Mouse (Mus musculus): ENCODE data around the gene Dusp23.

The Dusp23 gene

GRCm38 (mm10) chr1:172623599-172623998 lies 9.2 kb downstream of the Dusp23 start:
- no peak for DNase-seq (ENCODE audit: low read depth, low spot score)

DNA sequence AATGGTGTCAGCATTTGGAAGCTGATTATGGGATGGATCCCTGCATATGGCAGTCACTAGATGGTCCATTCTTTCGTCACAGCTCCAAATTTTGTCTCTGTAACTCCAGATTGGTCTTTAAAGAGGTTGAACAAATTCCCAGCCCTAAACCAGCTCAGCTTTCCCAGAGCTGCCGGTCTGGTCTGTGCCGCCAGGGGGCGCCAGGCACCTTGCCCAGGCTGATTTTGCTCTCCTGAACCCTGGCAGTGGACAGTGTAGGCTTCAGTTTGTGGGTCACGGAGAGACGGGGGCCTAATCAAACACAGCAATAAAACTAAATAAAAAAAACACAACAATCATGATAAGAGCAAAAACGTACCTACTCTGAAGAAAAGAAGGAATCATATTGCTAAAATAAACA lies 13.5 kb downstream of the Dusp23 start:
- peak; percentile 52 for DNase-seq (ENCODE audit: low read depth, low spot score)

GRCm38 (mm10) chr1:172618141-172618540 lies 14.6 kb downstream of the Dusp23 start:
- DNase-seq (ENCODE audit: low read depth, low spot score): no peak

DNA sequence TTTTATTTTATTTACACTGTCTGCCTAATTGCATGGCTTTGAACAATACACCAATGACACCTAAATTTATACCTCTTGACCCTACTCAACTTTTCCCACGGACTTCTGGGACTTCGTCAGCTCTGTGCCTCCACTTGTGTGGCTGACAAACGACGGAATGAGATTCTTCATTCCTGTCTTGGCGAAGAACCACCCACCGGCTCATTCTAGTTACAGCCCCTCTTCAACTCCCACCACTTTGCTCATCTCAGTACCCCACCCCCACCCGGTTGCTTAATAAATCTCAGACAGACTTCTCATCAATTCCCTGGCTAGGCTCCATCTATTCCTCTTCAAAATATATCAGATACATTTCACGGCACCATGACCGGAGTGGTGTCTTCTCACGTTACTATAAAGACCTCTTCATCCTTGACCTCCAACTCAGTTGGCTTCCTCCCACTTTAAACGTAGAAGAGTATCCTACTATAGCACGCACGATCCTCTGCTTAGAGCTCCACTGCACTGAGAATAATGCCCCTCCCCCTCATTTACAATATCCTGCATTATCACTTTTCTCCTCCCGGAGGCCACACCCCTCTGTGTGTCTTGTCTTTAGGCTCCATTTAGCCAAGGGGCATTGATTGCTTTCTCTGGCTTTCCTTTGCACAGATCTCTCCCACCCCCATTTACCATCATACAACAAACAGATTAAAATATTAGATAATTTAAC lies 15.2 kb downstream of the Dusp23 start:
- DNase-seq (ENCODE audit: low read depth, low spot score): no peak

DNA sequence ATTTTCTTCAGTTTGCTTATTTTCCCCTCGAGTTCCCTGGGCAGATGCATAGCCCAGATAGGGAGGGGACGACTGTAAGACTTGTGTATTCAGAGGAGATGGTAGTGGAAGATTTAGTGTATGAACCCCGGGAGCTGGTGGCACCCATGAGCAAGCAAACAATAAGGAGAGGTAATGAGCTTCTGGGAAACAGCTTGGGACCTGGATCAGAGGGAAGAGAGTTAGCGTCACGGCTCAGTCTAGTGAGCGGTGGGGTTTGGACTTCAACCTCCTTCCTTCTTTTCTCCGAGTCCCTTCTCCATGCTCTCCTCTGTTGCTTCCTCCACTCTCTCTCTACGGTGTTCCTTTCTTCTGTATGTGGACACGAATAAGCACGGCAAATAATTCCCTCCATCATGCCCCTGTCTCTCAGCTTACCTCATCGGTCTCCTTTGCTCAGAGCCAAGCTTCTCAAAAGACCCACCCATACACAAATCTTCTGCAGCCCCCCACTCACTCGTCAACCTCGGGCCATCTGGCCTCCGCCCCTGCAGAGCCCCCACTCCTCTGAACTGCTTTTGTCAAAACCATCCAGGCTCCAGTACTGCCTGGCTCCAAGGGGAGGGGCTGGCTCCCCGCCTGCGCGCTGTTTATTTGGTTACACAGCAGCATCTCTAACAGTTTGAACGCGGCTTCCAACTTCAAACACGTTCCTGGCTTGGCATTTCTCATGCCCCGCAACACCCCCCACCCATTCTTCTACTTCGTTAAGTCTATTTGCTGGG lies 16.0 kb downstream of the Dusp23 start:
- DNase-seq (ENCODE audit: low read depth, low spot score): no peak

DNA sequence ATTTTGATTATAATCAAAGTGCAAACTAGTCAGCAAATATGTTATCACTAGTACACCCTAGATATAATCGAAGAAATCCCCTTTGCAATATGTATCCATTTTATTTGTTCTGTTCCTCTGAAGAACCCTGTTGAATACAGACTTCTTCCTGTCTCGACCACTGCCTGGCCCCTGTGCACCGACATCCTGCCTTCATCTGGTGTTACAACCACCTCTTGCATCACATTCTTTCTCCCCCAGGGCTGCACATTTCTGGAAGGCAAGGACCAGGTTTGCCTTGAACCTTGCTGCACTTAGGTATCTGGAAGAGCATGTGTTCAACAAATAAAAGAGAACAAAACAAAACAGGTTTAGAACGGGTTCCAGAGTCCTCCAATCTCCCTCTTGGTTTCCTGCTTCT lies 17.4 kb downstream of the Dusp23 start:
- DNase-seq (ENCODE audit: low read depth, low spot score): no peak

DNA sequence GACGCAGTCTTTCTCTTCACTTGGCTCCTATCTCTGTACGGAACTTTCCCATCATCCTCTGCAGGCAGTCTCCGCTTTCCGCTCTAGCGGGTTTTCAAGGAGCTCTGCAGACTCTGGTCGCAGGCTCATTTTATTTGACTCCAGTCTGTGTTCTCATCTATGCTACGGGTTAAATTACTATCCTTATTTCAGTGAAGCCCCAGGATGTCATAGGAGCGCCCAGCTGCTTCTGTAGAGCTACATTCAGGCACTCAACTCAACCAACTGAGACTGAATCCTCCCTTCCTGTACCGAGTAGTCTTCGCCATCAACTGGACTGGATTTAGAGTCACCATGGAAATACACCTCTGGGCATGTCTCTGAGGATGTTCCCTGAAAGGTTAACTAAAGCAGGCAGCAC lies 18.1 kb downstream of the Dusp23 start:
- DNase-seq (ENCODE audit: low read depth, low spot score): no peak

- DNase-seq (ENCODE audit: low read depth, low spot score): peak; percentile 55
These were observed 20.0 kb downstream of the Dusp23 start for GRCm38 (mm10) chr1:172612745-172613144.

DNA sequence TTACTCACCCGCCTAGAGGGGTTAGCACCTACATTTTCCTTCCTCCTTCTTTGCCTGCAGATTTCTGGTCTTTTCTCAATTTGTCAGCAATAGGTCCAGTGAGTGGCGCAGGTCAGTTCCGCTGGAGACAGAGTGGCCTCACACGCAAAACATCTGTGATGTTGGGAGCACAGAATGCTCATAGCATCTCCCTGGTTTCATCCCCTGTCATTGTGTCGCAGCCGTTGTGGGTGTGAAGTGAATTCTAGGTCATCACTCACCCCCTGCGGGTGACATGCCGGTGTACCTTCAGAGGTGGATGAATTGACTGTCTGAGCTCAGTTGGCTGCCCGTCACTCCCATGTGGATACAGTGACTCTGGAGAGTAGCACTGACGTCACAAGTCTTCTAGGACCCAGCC lies 21.5 kb downstream of the Dusp23 start:
- no peak for DNase-seq (ENCODE audit: low read depth, low spot score)

- no peak for DNase-seq (ENCODE audit: low read depth, low spot score)
These were observed 30.4 kb downstream of the Dusp23 start, which contains the start of gene Fcrl6 for GRCm38 (mm10) chr1:172602326-172602725. Fcrl6 (minus strand) TSS chr1:172602551.

DNA sequence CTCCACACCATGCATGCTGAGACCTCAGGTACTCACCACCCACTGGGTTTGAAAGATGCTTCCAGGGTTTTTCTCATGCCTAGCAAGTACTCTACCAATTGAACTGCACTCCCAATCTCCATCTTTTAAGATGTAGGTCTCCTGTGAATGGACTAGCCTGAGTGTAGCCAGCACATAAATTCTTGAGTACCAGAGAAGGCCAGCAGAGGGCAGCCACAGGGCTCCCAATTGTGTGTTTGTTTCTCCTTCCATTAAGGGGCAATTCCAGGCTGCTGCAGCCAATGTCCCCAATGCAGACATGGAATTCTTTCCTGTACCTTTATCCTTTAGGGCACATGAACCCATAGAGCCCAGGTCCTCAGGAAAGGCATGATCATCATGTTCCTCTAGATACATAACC lies 38.3 kb downstream of the Dusp23 start:
- DNase-seq (ENCODE audit: low read depth, low spot score): peak; percentile 68

GRCm38 (mm10) chr1:172593956-172594355 lies 38.8 kb downstream of the Dusp23 start:
- DNase-seq (ENCODE audit: low read depth, low spot score): no peak

- DNase-seq (ENCODE audit: low read depth, low spot score): no peak
These were observed 39.4 kb downstream of the Dusp23 start for GRCm38 (mm10) chr1:172593321-172593720.

DNA sequence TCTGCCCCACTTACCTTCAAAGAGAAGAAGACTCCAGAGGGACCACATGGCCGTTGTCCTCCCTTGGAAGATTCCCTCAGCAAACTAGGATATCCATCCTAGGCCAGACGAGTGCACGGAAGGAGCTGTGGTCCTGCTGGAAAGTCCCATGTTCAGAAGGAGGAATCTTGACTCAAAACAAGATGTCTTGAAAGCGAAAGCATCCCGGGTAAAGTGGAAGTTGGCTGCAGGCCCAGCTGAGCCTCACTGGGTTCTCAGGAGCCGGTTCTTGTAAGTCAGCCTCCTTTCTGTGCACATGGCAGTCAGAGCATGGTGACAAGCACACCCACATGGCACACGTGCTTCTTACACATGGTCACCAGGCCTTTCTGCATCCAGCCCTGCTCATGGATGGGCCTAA lies 42.4 kb downstream of the Dusp23 start, which contains the start of gene Slamf8:
Gene Slamf8 (minus strand): TSS at position 184 of the 400 bp plus-strand sequence.
- peak; percentile 58 for DNase-seq (ENCODE audit: low read depth, low spot score)

GRCm38 (mm10) chr1:172585612-172586567 lies 46.9 kb downstream of the Dusp23 start:
- no peak for DNase-seq (ENCODE audit: low read depth, low spot score)

GRCm38 (mm10) chr1:172585026-172585425 lies 47.7 kb downstream of the Dusp23 start:
- DNase-seq (ENCODE audit: low read depth, low spot score): no peak

- DNase-seq (ENCODE audit: low read depth, low spot score): no peak
These were observed 48.5 kb downstream of the Dusp23 start for GRCm38 (mm10) chr1:172584271-172584670.

DNA sequence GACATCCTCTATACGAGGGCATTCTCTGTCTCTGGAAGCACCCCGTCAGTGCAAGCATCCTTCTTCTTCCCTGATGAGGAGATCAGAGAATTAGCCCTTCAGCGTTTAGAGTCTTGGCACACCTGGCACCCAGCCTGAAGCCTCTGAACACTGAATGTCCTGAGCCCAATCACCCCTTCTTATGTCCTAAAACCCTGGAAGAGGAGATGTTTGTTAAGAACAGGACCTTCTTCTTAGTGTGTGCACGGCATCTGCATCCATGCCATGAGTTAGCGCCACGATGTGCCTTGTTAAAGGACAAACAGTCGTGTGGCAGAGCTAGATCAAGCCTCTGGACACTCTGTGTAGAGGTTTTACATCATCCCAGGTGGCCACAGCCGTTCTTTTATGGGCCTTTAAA lies 50.3 kb downstream of the Dusp23 start:
- DNase-seq (ENCODE audit: low read depth, low spot score): no peak
